Mouse (Mus musculus) myocyte (in vitro differentiated cells): ENCODE measurements around the gene Plcb2. TPM values are rescaled to one million over a fixed set of nuclear protein-coding genes. Genes with fewer than 3 reads are reported as not detected.

Experiments
- H3K27me3 ChIP-seq: one replicate; pipeline ENCODE4 v1.6.1; 2011; ENCODE audit not compliant: control insufficient read depth, insufficient read depth, insufficient read length
- H3K36me3 ChIP-seq: one replicate; pipeline ENCODE4 v1.6.1; 2011; ENCODE audit not compliant: control insufficient read depth, insufficient read depth
- H3K4me2 ChIP-seq: one replicate; pipeline ENCODE4 v1.6.1; 2011; ENCODE audit warnings: low read depth, control low read depth
- H3K4me3 ChIP-seq: one replicate; pipeline ENCODE4 v1.5.1; 2011; ENCODE audit warnings: mild to moderate bottlenecking, control low read depth, moderate library complexity
- H3K79me2 ChIP-seq: one replicate; pipeline ENCODE4 v1.6.1; 2011; ENCODE audit not compliant: control insufficient read depth, insufficient read depth
- H3ac ChIP-seq: one replicate; pipeline ENCODE4 v1.6.1; 2011; ENCODE audit not compliant: control insufficient read depth, insufficient read length
- CEBPB ChIP-seq: IDR thresholded peaks from 2 replicates; pipeline ENCODE4 v1.6.1; 2011; ENCODE audit warnings: mild to moderate bottlenecking, moderate library complexity; ENCODE audit not compliant: poor library complexity, insufficient read depth, severe bottlenecking
- E2F4 ChIP-seq: IDR thresholded peaks from one replicate; pipeline ENCODE4 v1.6.1; 2011; ENCODE audit warnings: mild to moderate bottlenecking, control low read depth, moderate library complexity; ENCODE audit not compliant: insufficient read depth
- MAX ChIP-seq: IDR thresholded peaks from one replicate; pipeline ENCODE4 v1.6.1; 2011; ENCODE audit warnings: low read depth, mild to moderate bottlenecking, control low read depth
- MYOD1 ChIP-seq, 3 experiments: IDR thresholded peaks; one replicate each; pipeline ENCODE4 v1.6.1; 2011; ENCODE audit warnings: control low read depth in 2 of 3, low read depth in 2 of 3, mild to moderate bottlenecking in 2 of 3, moderate library complexity in 1 of 3; ENCODE audit not compliant: insufficient read length in 2 of 3, control insufficient read depth in 1 of 3
- MYOG ChIP-seq, 3 experiments: IDR thresholded peaks; one replicate each; pipeline ENCODE4 v1.6.1; 2011; ENCODE audit warnings: control low read depth in 2 of 3, low read depth in 2 of 3, mild to moderate bottlenecking in 2 of 3; ENCODE audit not compliant: insufficient read length in 2 of 3, control insufficient read depth in 1 of 3, insufficient read depth in 1 of 3
- POLR2A ChIP-seq: IDR thresholded peaks from one replicate; pipeline ENCODE4 v1.6.1; 2011; ENCODE audit warnings: low read depth, mild to moderate bottlenecking, control low read depth, moderate library complexity; ENCODE audit not compliant: insufficient read length
- POLR2AphosphoS2 ChIP-seq: IDR thresholded peaks from one replicate; pipeline ENCODE4 v1.6.1; 2011; ENCODE audit warnings: low read depth, control low read depth; ENCODE audit not compliant: insufficient read length
- REST ChIP-seq: IDR thresholded peaks from one replicate; pipeline ENCODE4 v1.6.1; 2011; ENCODE audit warnings: mild to moderate bottlenecking, control low read depth, moderate library complexity; ENCODE audit not compliant: insufficient read depth, insufficient read length
- SRF ChIP-seq: IDR thresholded peaks from one replicate; pipeline ENCODE4 v1.6.1; 2011; ENCODE audit warnings: low read depth; ENCODE audit not compliant: control insufficient read depth, insufficient read length
- TCF12 ChIP-seq: IDR thresholded peaks from one replicate; pipeline ENCODE4 v1.6.1; 2011; ENCODE audit warnings: mild to moderate bottlenecking, control low read depth; ENCODE audit not compliant: poor library complexity, insufficient read depth, severe bottlenecking
- TCF3 ChIP-seq: IDR thresholded peaks from one replicate; pipeline ENCODE4 v1.6.1; 2011; ENCODE audit warnings: low read depth, control low read depth; ENCODE audit not compliant: insufficient read length
- USF1 ChIP-seq: IDR thresholded peaks from one replicate; pipeline ENCODE4 v1.6.1; 2011; ENCODE audit warnings: low read depth, mild to moderate bottlenecking, control low read depth, moderate library complexity
- polyA plus RNA-seq: library from polyadenylated mRNA; unstranded; fragments of >200 nt; fragmentation: generic; extraction: Trizol; gene quantifications from one replicate; pipeline ENCODE4 v1.2.1, GENCODE M21; 2012; ENCODE audit warnings: missing spikeins

Gene Plcb2
- polyA plus RNA-seq, 1 experiment: not detected

DNA sequence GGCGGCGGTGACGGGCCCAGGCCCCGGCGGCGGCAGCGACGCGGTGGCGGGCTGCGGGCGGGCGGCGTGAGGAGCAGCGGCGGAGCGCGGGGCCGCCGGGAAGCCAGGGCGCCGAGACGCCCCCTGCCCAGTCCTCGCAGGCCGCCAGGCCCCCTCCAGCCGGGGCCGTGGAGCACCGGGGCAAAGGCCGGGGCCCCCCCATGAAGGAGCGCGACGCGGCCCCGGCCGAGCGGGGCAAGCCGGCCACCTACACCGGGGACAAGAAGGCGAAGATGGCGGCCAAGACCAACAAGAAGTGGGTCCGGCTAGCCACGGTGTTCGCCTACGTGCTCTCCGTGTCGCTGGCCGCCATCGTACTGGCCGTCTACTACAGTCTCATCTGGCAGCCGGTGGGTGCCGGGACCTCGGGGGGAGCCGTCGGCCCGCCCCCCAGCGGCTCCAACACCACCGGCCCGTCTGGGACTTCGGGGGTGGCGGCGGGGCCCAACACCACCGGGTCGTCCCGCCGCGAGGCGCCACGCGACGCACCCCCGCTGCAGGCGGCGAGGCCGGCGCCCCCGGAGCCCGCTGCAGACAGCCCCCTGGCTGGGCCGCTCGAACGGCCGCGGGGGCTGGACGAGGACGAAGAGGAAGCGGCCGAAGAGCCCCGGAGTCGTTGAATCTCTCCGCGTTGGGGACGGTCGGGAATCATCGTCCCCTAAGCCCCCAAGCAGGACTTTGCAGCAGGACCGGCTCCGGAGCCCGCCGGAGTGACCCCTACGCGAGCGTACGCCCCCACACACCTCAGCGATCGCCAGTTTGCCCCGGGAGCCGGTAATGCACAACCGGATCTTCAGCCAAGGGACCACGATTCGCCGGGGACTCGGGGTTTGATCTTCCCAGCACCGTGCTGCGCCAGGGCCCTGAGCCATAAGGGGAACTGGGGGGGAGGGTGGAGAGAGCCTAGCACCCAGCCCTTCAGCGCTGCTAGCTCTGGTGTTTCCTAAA is 18.0 kb upstream of the Plcb2 start:
- H3K79me2 ChIP-seq: no peaks in the 10 kb centered on the region
- no peaks in the 10 kb centered on the region for H3K36me3 ChIP-seq
- TF ChIP-seq TCF12 (no peak), TCF3 (no peak), POLR2AphosphoS2 (peak; percentile 21), USF1 (no peak), E2F4 (no peak), MAX (no peak), POLR2A (peak; percentile 14)
- peak overlapping the region; percentile 49 for H3K4me3 ChIP-seq
- H3K27me3 ChIP-seq: no peaks in the 10 kb centered on the region
- H3ac ChIP-seq: peak overlapping the region; percentile 80
- H3K4me2 ChIP-seq: peak overlapping the region; percentile 71

DNA sequence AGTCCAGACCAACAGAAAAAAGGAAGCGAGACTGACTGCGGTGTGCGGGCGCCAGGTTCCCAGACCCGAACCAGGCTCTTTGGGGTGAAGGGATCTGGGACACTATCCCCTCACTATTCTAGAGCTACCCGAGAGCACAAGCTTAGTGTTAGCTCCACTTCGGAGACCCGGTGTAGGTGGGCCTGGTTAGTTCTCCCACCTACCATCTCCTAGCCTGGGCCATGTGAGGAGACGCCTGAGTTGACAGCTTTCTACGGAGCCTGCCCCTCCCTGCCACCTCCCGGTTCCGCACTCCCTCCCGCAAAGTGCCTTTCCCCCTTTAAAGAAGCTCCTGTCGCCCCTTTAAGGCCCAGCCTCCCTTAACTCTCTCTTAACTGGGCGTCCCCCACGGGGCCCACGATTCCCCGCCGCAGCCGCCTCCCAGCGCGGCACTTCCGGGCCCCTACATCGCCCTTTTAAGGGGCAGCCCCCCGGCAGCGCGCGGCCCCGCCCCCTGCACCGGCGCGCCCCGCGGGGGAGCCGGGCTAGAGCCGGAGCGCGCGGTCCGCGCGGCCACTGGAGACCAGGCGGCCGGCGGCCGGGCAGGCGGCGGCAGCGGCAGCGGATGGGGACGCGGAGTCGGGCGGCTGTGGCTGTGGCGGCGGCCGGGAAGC is 17.1 kb upstream of the Plcb2 start, which contains the start of gene Inafm2:
TSS of gene Inafm2 (plus strand) at position 527 of the 653 bp plus-strand sequence.
- TF ChIP-seq REST (no peak), SRF (no peak), CEBPB (no peak), MAX (no peak), POLR2A (peak; percentile 88), POLR2AphosphoS2 (peak; percentile 82), MYOG (IDR thresholded peaks at IDR 0.05; ENCODE audit: control insufficient read depth in 1 of 3, insufficient read depth in 1 of 3, insufficient read length in 2 of 3, low read depth in 2 of 3) (peak in 1 of 3 experiments; percentile 4), TCF3 (no peak), E2F4 (peak; percentile 31), MYOD1 (IDR thresholded peaks at IDR 0.05; ENCODE audit: control insufficient read depth in 1 of 3, insufficient read length in 2 of 3, low read depth in 2 of 3) (peak in 1 of 3 experiments; percentile 31), TCF12 (no peak), USF1 (no peak)
- Histone ChIP-seq H3K36me3 (no peaks in the 10 kb centered on the region), H3K4me2 (peak within 1 kb of the TSS; percentile 75), H3K27me3 (no peaks in the 10 kb centered on the region), H3K4me3 (peak within 1 kb of the TSS; percentile 49), H3ac (peak within 1 kb of the TSS; percentile 80), H3K79me2 (no peaks in the 10 kb centered on the region)

DNA sequence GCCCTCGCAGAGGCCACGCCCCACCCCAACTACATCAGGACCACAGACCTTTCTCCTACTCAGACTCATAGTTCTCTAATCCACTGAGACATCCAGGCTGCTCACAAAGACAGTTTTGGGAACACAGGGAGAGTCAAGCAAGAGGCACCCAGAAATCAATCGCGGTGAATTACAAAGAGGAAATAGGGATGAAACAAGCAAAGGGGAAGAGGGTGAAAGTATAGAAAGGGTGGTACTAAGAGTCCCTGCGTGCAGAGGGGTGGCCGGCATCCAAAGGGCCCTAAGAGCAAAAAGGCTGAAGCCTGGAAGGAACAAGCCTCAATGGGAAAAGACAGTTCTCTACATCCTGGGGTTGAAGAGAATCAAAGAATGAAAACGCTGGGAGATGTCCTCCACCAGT is 16.4 kb upstream of the Plcb2 start:
- no peaks in the 10 kb centered on the region for H3K27me3 ChIP-seq
- H3K36me3 ChIP-seq: no peaks in the 10 kb centered on the region
- H3ac ChIP-seq: no peak overlapping the region
- TF ChIP-seq MYOG (IDR thresholded peaks at IDR 0.05; ENCODE audit: control insufficient read depth in 1 of 3, insufficient read depth in 1 of 3, insufficient read length in 2 of 3, low read depth in 2 of 3): no peak
- no peak for TF ChIP-seq CEBPB
- no peak for TF ChIP-seq MAX
- no peak for TF ChIP-seq USF1
- TF ChIP-seq REST: no peak
- peak overlapping the region; percentile 75 for H3K4me2 ChIP-seq
- no peaks in the 10 kb centered on the region for H3K79me2 ChIP-seq
- H3K4me3 ChIP-seq: peak overlapping the region; percentile 49

DNA sequence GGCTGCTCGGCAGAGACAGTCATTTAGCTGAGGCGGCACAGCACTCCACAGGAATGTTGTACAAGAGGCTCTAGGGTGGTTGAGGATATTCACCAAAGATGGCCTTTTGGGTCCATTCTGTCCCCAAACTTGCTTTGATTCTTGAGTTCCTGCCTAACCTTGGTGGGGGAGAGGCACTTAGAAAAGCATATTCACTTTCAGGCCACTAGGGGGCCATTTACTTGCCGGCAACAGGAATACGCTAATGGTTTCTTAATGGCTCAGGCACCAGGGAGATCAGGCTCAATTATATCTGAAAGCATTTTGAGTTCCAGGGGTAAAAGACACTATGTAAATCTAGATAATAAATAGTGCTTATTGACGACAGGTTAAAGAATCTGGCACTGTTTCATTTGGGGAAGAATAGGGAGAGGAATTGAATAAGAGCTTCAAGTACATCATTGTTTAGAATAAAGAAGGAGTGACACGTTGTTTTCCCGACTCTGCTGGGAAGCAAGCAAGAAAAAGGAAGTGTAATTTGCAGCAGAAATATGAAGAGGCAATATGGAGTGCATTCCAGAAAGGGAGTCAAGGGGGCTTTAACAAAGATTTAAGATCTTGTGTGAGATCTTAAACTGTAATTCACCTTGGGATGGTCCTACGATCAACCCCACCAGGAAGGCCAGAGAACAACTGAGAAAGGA is 15.2 kb upstream of the Plcb2 start:
- H3ac ChIP-seq: no peak overlapping the region
- no peaks in the 10 kb centered on the region for H3K79me2 ChIP-seq
- TF ChIP-seq TCF3 (no peak), E2F4 (no peak), MYOG (IDR thresholded peaks at IDR 0.05; ENCODE audit: control insufficient read depth in 1 of 3, insufficient read depth in 1 of 3, insufficient read length in 2 of 3, low read depth in 2 of 3) (no peak), REST (no peak), SRF (no peak), MYOD1 (IDR thresholded peaks at IDR 0.05; ENCODE audit: control insufficient read depth in 1 of 3, insufficient read length in 2 of 3, low read depth in 2 of 3) (no peak), USF1 (no peak), TCF12 (no peak), POLR2A (no peak), CEBPB (no peak)
- H3K4me3 ChIP-seq: no peak overlapping the region
- no peak overlapping the region for H3K4me2 ChIP-seq
- no peaks in the 10 kb centered on the region for H3K27me3 ChIP-seq
- H3K36me3 ChIP-seq: no peaks in the 10 kb centered on the region

DNA sequence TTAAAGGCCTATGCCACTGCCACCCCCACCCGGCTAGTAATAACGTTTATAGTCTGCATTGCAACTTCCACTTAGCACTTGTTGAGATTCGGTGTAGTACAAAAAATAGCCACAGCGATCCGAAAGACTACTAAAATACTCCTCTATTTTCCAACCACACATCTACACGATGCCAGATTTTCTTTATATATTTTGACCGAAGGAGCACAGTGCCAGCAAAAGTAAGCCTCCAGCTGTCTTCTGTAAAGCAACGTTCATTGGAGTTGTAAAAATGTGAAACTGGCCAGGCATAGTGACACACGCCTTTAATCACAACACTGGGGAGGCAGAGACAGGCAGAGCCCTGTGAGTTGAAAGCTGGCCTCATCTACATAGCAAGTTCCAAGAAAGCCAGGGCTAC is 12.9 kb upstream of the Plcb2 start:
- Histone ChIP-seq H3K4me3 (no peak overlapping the region), H3ac (no peak overlapping the region), H3K36me3 (no peaks in the 10 kb centered on the region), H3K27me3 (peaks cover under 1% of the 10 kb centered on the region), H3K4me2 (no peak overlapping the region), H3K79me2 (no peaks in the 10 kb centered on the region)
- peak in 1 of 3 experiments; percentile 43 for TF ChIP-seq MYOG (IDR thresholded peaks at IDR 0.05; ENCODE audit: control insufficient read depth in 1 of 3, insufficient read depth in 1 of 3, insufficient read length in 2 of 3, low read depth in 2 of 3)
- TF ChIP-seq USF1: no peak
